Mouse (Mus musculus) forebrain, embryonic 14.5 days (tissue): ENCODE measurements around the gene BC005624. TPM values are rescaled to one million over a fixed set of nuclear protein-coding genes. Genes with fewer than 3 reads are reported as not detected.
A peak's percentile ranks its signal among the peaks of the same experiment; 100 is the strongest.

ENCODE experiments used
- ATAC-seq: fragments of 200-750 bp; cut with Nextera tagmentation; 2 replicates; pipeline ENCODE4 v1.8.0; 2017; ENCODE audit warnings: mild to moderate bottlenecking, moderate library complexity
- DNase-seq: peaks from one replicate; pipeline ENCODE4 v3.0.0-alpha.2; 2015; ENCODE audit warnings: low spot score
- H3K27ac ChIP-seq: fragments of 300-500 bp; sonication (generic); 2 replicates; pipeline ENCODE4 v1.5.1; 2014; ENCODE audit warnings: low read depth, mild to moderate bottlenecking, control low read depth, low read length, moderate library complexity
- H3K27me3 ChIP-seq: fragments of 300-500 bp; sonication (generic); replicated peaks from 2 replicates; pipeline ENCODE4 v1.6.1; 2014; ENCODE audit warnings: low read length, control low read depth, mixed read lengths; ENCODE audit not compliant: control insufficient read depth, insufficient read depth
- H3K36me3 ChIP-seq: fragments of 300-500 bp; sonication (generic); 2 replicates; pipeline ENCODE4 v1.6.1; 2014; ENCODE audit warnings: low read length, control low read depth; ENCODE audit not compliant: control insufficient read depth, insufficient read depth
- H3K4me1 ChIP-seq: fragments of 300-500 bp; sonication (generic); 2 replicates; pipeline ENCODE4 v1.6.1; 2014; ENCODE audit warnings: antibody characterized with exemption, low read length, control low read depth; ENCODE audit not compliant: control insufficient read depth, insufficient read depth
- H3K4me2 ChIP-seq: fragments of 300-500 bp; sonication (generic); 2 replicates; pipeline ENCODE4 v1.6.1; 2014; ENCODE audit warnings: mild to moderate bottlenecking, control low read depth, low read length
- H3K4me3 ChIP-seq: fragments of 300-500 bp; sonication (generic); 2 replicates; pipeline ENCODE4 v1.5.1; 2014; ENCODE audit warnings: low read depth, low read length, control low read depth
- H3K9ac ChIP-seq: fragments of 300-500 bp; sonication (generic); 2 replicates; pipeline ENCODE4 v1.6.1; 2014; ENCODE audit warnings: mild to moderate bottlenecking, low read length, control low read depth, moderate library complexity
- H3K9me3 ChIP-seq: fragments of 300-500 bp; sonication (generic); replicated peaks from 2 replicates; pipeline ENCODE4 v1.6.1; 2016; ENCODE audit warnings: low read length, control low read depth, mixed read lengths; ENCODE audit not compliant: control insufficient read depth
- WGBS: fragments of 180-500 bp; shearing (Covaris S2); extraction: QIAGEN DNeasy Blood & Tissue Kit; methylation state at CpG from one replicate; pipeline ENCODE4 v1.1.7; 2014; 5-methylcytosine and 5-hydroxymethylcytosine counted together
- polyA plus RNA-seq: library from polyadenylated mRNA; unstranded; fragments of >200 nt; fragmentation: Nextera tagmentation; extraction: Ambion mirVana; gene quantifications from 2 replicates; pipeline ENCODE4 v1.2.1, GENCODE M21; 2014

Gene BC005624
- polyA plus RNA-seq, 1 experiment from 2014 or later = 60.1 TPM

- DNase-seq (peak; percentile 89), ATAC-seq (peak; percentile 64)
- H3K4me3 ChIP-seq = no peak overlapping the region
- WGBS = 21% methylated on average over 14 of the region's 14 CpGs
- no peak overlapping the region for H3K27ac ChIP-seq
- H3K36me3 ChIP-seq = no peaks in the 10 kb centered on the region
- H3K4me1 ChIP-seq = no peaks in the 10 kb centered on the region
- no peaks in the 10 kb centered on the region for H3K9me3 ChIP-seq
- no peaks in the 10 kb centered on the region for H3K27me3 ChIP-seq
- no peak overlapping the region for H3K4me2 ChIP-seq
- H3K9ac ChIP-seq = no peak overlapping the region
Observed at GRCm38 (mm10) chr2:30927844-30928628, 54.0 kb downstream of the BC005624 start.

GRCm38 (mm10) chr2:30927151-30927781 is 54.7 kb downstream of the BC005624 start:
- no peaks in the 10 kb centered on the region for H3K27me3 ChIP-seq
- no peak overlapping the region for H3K4me3 ChIP-seq
- no peaks in the 10 kb centered on the region for H3K9me3 ChIP-seq
- ATAC-seq (no peak), DNase-seq (no peak)
- H3K27ac ChIP-seq = no peak overlapping the region
- H3K4me2 ChIP-seq = no peak overlapping the region
- 75% methylated on average over 9 of the region's 9 CpGs for WGBS
- no peaks in the 10 kb centered on the region for H3K4me1 ChIP-seq
- no peaks in the 10 kb centered on the region for H3K36me3 ChIP-seq
- no peak overlapping the region for H3K9ac ChIP-seq

GRCm38 (mm10) chr2:30926381-30926780 is 55.6 kb downstream of the BC005624 start:
- DNase-seq = no peak
- H3K27me3 ChIP-seq = no peaks in the 10 kb centered on the region
- H3K4me3 ChIP-seq = no peak overlapping the region
- H3K9me3 ChIP-seq = no peaks in the 10 kb centered on the region
- H3K9ac ChIP-seq = no peak overlapping the region
- no peak overlapping the region for H3K4me2 ChIP-seq
- no peak overlapping the region for H3K27ac ChIP-seq
- ATAC-seq = no peak
- no peaks in the 10 kb centered on the region for H3K36me3 ChIP-seq
- 85% methylated on average over 4 of the region's 4 CpGs for WGBS
- no peaks in the 10 kb centered on the region for H3K4me1 ChIP-seq

GRCm38 (mm10) chr2:30925181-30925580 is 56.8 kb downstream of the BC005624 start:
- H3K27ac ChIP-seq = no peak overlapping the region
- DNase-seq = no peak
- H3K9me3 ChIP-seq = no peaks in the 10 kb centered on the region
- no peak overlapping the region for H3K9ac ChIP-seq
- no peaks in the 10 kb centered on the region for H3K27me3 ChIP-seq
- H3K36me3 ChIP-seq = no peaks in the 10 kb centered on the region
- no peaks in the 10 kb centered on the region for H3K4me1 ChIP-seq
- H3K4me3 ChIP-seq = no peak overlapping the region
- ATAC-seq = no peak
- H3K4me2 ChIP-seq = no peak overlapping the region
- 81% methylated on average over 4 of the region's 4 CpGs for WGBS

GRCm38 (mm10) chr2:30923099-30923498 is 58.9 kb downstream of the BC005624 start:
- H3K9ac ChIP-seq = no peak overlapping the region
- no peaks in the 10 kb centered on the region for H3K9me3 ChIP-seq
- WGBS = 67% methylated on average over 3 of the region's 3 CpGs
- DNase-seq (no peak), ATAC-seq (no peak)
- H3K4me1 ChIP-seq = no peaks in the 10 kb centered on the region
- H3K4me2 ChIP-seq = no peak overlapping the region
- no peak overlapping the region for H3K27ac ChIP-seq
- H3K4me3 ChIP-seq = no peak overlapping the region
- no peaks in the 10 kb centered on the region for H3K36me3 ChIP-seq
- no peaks in the 10 kb centered on the region for H3K27me3 ChIP-seq

Other genes with a start within 250 kb of the BC005624 start
- 2.4 and 2.7 TPM in 2 replicates for gene 1700001O22Rik, start 178.5 kb downstream of the BC005624 start, polyA plus RNA-seq
- gene Ntmt1, start 174.4 kb downstream of the BC005624 start, polyA plus RNA-seq = 128 and 139 TPM in 2 replicates
- 35.9 and 39.9 TPM in 2 replicates for gene Asb6, start 151.9 kb downstream of the BC005624 start, polyA plus RNA-seq
- gene Prrx2, start 147.2 kb downstream of the BC005624 start, polyA plus RNA-seq = 2.9 and 3.0 TPM in 2 replicates
- 2.6 and 3.3 TPM in 2 replicates for gene Ptges, start 52.3 kb downstream of the BC005624 start, polyA plus RNA-seq
- 24.9 and 25.2 TPM in 2 replicates for gene Tor1b, start 29.2 kb downstream of the BC005624 start, polyA plus RNA-seq
- gene Tor1a, start 14.3 kb downstream of the BC005624 start, polyA plus RNA-seq = 91.6 and 95.4 TPM in 2 replicates
- 18.7 and 27.1 TPM in 2 replicates for gene Usp20, start 78 bp upstream of the BC005624 start, polyA plus RNA-seq
- 7.9 and 12.3 TPM in 2 replicates for gene Fnbp1, start 159.8 kb upstream of the BC005624 start, polyA plus RNA-seq
- gene Gpr107, start 170.1 kb upstream of the BC005624 start, polyA plus RNA-seq = 26.8 and 28.3 TPM in 2 replicates